Mouse (Mus musculus): ENCODE data around the gene Vrk1.
A peak's percentile ranks its signal among the peaks of the same experiment; 100 is the strongest.

Gene Vrk1

GRCm38 (mm10) chr12:106010065-106010915 is at the start of gene Vrk1:
TSS of gene Vrk1 (plus strand) at chr12:106010228.
- peak; percentile 92 for DNase-seq (ENCODE audit: low read depth, low spot score)

GRCm38 (mm10) chr12:105960592-105961330 is 49.3 kb upstream of the Vrk1 start:
- DNase-seq (ENCODE audit: low read depth, low spot score) = no peak

- DNase-seq (ENCODE audit: low read depth, low spot score) = no peak
Measured at GRCm38 (mm10) chr12:105961667-105962066, 48.4 kb upstream of the Vrk1 start.

GRCm38 (mm10) chr12:105962103-105963011 is 47.7 kb upstream of the Vrk1 start:
- peak; percentile 87 for DNase-seq (ENCODE audit: low read depth, low spot score)

- DNase-seq (ENCODE audit: low read depth, low spot score) = peak; percentile 48
Measured at GRCm38 (mm10) chr12:105963012-105963572, 46.9 kb upstream of the Vrk1 start.

- peak; percentile 37 for DNase-seq (ENCODE audit: low read depth, low spot score)
Measured at GRCm38 (mm10) chr12:105966887-105967637, 43.0 kb upstream of the Vrk1 start.

GRCm38 (mm10) chr12:105967806-105968205 is 42.2 kb upstream of the Vrk1 start:
- no peak for DNase-seq (ENCODE audit: low read depth, low spot score)

GRCm38 (mm10) chr12:105971182-105971581 is 38.8 kb upstream of the Vrk1 start:
- peak; percentile 70 for DNase-seq (ENCODE audit: low read depth, low spot score)

- DNase-seq (ENCODE audit: low read depth, low spot score) = no peak
Measured at GRCm38 (mm10) chr12:105972673-105973072, 37.4 kb upstream of the Vrk1 start.

- DNase-seq (ENCODE audit: low read depth, low spot score) = no peak
Measured at GRCm38 (mm10) chr12:105973691-105974090, 36.3 kb upstream of the Vrk1 start.

GRCm38 (mm10) chr12:105974107-105974506 is 35.9 kb upstream of the Vrk1 start:
- DNase-seq (ENCODE audit: low read depth, low spot score) = no peak

GRCm38 (mm10) chr12:105981121-105981973 is 28.7 kb upstream of the Vrk1 start:
- peak; percentile 34 for DNase-seq (ENCODE audit: low read depth, low spot score)

GRCm38 (mm10) chr12:105981974-105982305 is 28.1 kb upstream of the Vrk1 start:
- DNase-seq (ENCODE audit: low read depth, low spot score) = no peak

GRCm38 (mm10) chr12:105982598-105982997 is 27.4 kb upstream of the Vrk1 start:
- DNase-seq (ENCODE audit: low read depth, low spot score) = no peak

GRCm38 (mm10) chr12:105983499-105983898 is 26.5 kb upstream of the Vrk1 start:
- DNase-seq (ENCODE audit: low read depth, low spot score) = no peak

- no peak for DNase-seq (ENCODE audit: low read depth, low spot score)
Measured at GRCm38 (mm10) chr12:105988434-105988833, 21.6 kb upstream of the Vrk1 start.

GRCm38 (mm10) chr12:105992756-105993155 is 17.3 kb upstream of the Vrk1 start:
- no peak for DNase-seq (ENCODE audit: low read depth, low spot score)

- DNase-seq (ENCODE audit: low read depth, low spot score) = no peak
Measured at GRCm38 (mm10) chr12:105993356-105993755, 16.7 kb upstream of the Vrk1 start.

- no peak for DNase-seq (ENCODE audit: low read depth, low spot score)
Measured at GRCm38 (mm10) chr12:105995940-105996339, 14.1 kb upstream of the Vrk1 start.

Data from CD4-positive helper T cell, adult 2 months (primary cell).